Comparison of ENCODE assay signal across 17 mouse cellular contexts in genomic region chr1:74778934-74779486, GRCm38 (mm10). TPM values are rescaled to one million over a fixed set of nuclear protein-coding genes. Genes with fewer than 3 reads are reported as not detected.
"Had no signal": no experiment of that assay in that cellular context is flagged by ENCODE, and none has a peak within 500 bp of the region (broad histone marks: within the 10 kb centered on the region; RNA-seq: fewer than 3 reads in every experiment).

No protein-coding gene starts in this region.

- DNase-seq: kidney, adult 2 months; kidney, postnatal 10 days; kidney, postnatal 4 days; liver; lung, adult 18-20 months; lung, postnatal 10 days; lung, postnatal 36 days; midbrain, embryonic 14.5 days; right cerebral cortex, adult 18-20 months; right cerebral cortex, postnatal 14 days; right cerebral cortex, postnatal 4 days; thymus, adult 2 months; thymus, postnatal 14 days; thymus, postnatal 4 days had no signal

RNA-seq across cellular contexts. Expression of gene Wnt6, which starts 7.3 kb away (rescaled TPM):
- total RNA-seq: megakaryocyte-erythroid progenitor cell, adult 5-6 weeks had no signal

RNA-seq across cellular contexts. Expression of gene Wnt10a, which starts 12.3 kb away (rescaled TPM):
- total RNA-seq: megakaryocyte-erythroid progenitor cell, adult 5-6 weeks had no signal

RNA-seq across cellular contexts. Expression of gene Prkag3, which starts 30.0 kb away (rescaled TPM):
- total RNA-seq: layer of hippocampus, postnatal 25 days; left cerebral cortex, postnatal 25 days; megakaryocyte-erythroid progenitor cell, adult 5-6 weeks had no signal
